9 mouse cellular contexts compared by ENCODE assay signal in the genomic region with DNA sequence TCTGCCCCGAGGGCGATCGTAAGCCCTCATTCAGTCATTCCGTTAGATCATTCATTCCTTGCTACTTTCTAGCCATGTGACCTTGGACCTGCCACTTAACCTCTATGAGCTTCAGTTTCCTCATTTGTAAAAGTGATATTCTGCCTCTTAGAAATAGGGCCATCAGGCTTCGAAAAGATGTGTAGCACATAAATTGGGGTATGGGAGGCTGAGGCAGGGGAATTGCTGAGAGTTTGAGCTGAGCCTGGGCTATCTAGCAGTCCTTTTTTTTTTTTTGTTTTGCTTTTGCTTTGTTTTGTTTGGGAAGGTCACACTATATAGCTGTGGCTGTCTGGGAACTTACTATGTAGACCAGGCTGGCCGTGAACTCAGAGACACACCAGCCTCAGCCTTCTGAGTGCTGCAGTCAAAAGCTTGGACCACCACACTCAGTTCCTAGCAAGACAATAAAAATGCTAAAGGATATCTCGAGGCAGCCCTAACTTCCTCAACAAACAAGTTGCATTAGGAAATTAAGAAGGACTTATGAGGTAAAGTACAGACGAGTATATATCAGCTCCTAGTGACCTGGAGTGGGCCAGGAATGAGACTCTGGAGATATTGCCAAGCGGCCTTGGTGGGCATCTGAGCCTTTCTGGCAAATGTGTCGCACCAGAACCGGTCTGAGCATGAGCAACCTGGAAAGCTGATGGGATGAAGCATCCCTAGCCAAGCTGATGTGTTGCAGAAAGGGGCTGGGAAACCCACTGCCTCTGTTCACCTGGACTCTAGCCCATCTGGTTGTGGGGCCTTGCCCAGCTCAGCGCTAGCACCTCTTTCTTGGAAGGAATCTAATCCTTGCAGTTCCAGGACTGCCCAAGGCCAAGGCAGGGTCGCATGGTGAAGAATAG. TPM values are rescaled to one million over a fixed set of nuclear protein-coding genes. Genes with fewer than 3 reads are reported as not detected.
DNase-seq lines count a peak whose midpoint lies in the region; ATAC-seq and TF ChIP-seq lines count a peak whose summit lies in the region.
"Had no signal": no experiment of that assay in that cellular context is flagged by ENCODE, and none has a peak within 500 bp of the region (broad histone marks: within the 10 kb centered on the region; RNA-seq: fewer than 3 reads in every experiment).

No protein-coding gene starts in this region.

- ATAC-seq in CD4-positive, CD25-positive, alpha-beta regulatory T cell, adult 4 months: peak; percentile 10
- no peak for ATAC-seq in forebrain, embryonic 15.5 days (replicated peaks)
- no peak for ATAC-seq in liver, embryonic 15.5 days (ENCODE audit: insufficient read depth)

- no peak for DNase-seq in cerebellum, adult 2 months
- no peak for DNase-seq in cerebellum, postnatal 10 days
- DNase-seq in ovary, postnatal 10 days (ENCODE audit: low spot score): no peak
- DNase-seq in adrenal gland, adult 8-10 months: no peak
- no peak for DNase-seq in B cell, adult 2 months

- no peaks in the 10 kb centered on the region for H3K36me3 ChIP-seq in forebrain, embryonic 15.5 days
- H3K36me3 ChIP-seq in liver, embryonic 15.5 days (replicated peaks): peaks cover 14% of the 10 kb centered on the region

- 57% methylated on average over 13 of the region's 13 CpGs for WGBS in cerebellum, adult 2 months
- WGBS in forebrain, embryonic 15.5 days: 49% methylated on average over 13 of the region's 13 CpGs
- 40% methylated on average over 13 of the region's 13 CpGs for whole genome bisulfite sequencing in liver, embryonic 15.5 days (ENCODE audit: insufficient replicate concordance)

- no peak overlapping the region for H3K27ac ChIP-seq in cerebellum, adult 2 months (ENCODE audit: insufficient read depth, low read length)
- H3K27ac ChIP-seq in forebrain, embryonic 15.5 days (replicated peaks): no peak overlapping the region
- H3K27ac ChIP-seq in liver, embryonic 15.5 days (replicated peaks): peak overlapping the region; percentile 86

- no peaks in the 10 kb centered on the region; the same call in 1 of the 2 replicates for H3K4me1 ChIP-seq in cerebellum, adult 2 months (ENCODE audit: control insufficient read depth, insufficient read depth, low read length)
- peaks cover 22% of the 10 kb centered on the region for H3K4me1 ChIP-seq in forebrain, embryonic 15.5 days
- H3K4me1 ChIP-seq in liver, embryonic 15.5 days (replicated peaks): peaks cover 64% of the 10 kb centered on the region

- TF ChIP-seq POLR2A in cerebellum, adult 2 months (IDR thresholded peaks at IDR 0.05; ENCODE audit: borderline replicate concordance, insufficient read depth, low read length): no peak

- no peaks in the 10 kb centered on the region for H3K9me3 ChIP-seq in forebrain, embryonic 15.5 days
- no peaks in the 10 kb centered on the region for H3K9me3 ChIP-seq in liver, embryonic 15.5 days (replicated peaks)

- peak overlapping the region; percentile 86 for H3K4me2 ChIP-seq in forebrain, embryonic 15.5 days (replicated peaks)
- peak overlapping the region; percentile 91 for H3K4me2 ChIP-seq in liver, embryonic 15.5 days

- no peaks in the 10 kb centered on the region for H3K27me3 ChIP-seq in cerebellum, adult 2 months (ENCODE audit: control insufficient read depth, insufficient read depth, low read length)
- no peaks in the 10 kb centered on the region for H3K27me3 ChIP-seq in forebrain, embryonic 15.5 days
- peaks cover 17% of the 10 kb centered on the region for H3K27me3 ChIP-seq in liver, embryonic 15.5 days

- peak overlapping the region; percentile 60 for H3K4me3 ChIP-seq in cerebellum, adult 2 months (replicated peaks; ENCODE audit: insufficient read depth, low read depth, low read length)
- H3K4me3 ChIP-seq in forebrain, embryonic 15.5 days: peak overlapping the region; percentile 77
- peak overlapping the region; percentile 96 for H3K4me3 ChIP-seq in liver, embryonic 15.5 days (replicated peaks)

- peak overlapping the region; percentile 60; the same call in 1 of the 2 replicates for H3K9ac ChIP-seq in forebrain, embryonic 15.5 days (replicated peaks)
- H3K9ac ChIP-seq in liver, embryonic 15.5 days: peak overlapping the region; percentile 98

- no peak for TF ChIP-seq CTCF in cerebellum, adult 2 months (IDR thresholded peaks at IDR 0.05; ENCODE audit: borderline replicate concordance, insufficient read depth, low read depth, low read length)

RNA-seq across cellular contexts. Expression of gene 1700017B05Rik, which starts 0.6 kb away (rescaled TPM):
- 4.9 and 6.0 TPM in 2 replicates for polyA plus RNA-seq in cerebellum, adult 2 months (2012; rRNA removed)
- 10 to 100 TPM; 15.1 to 22.6 TPM for polyA plus RNA-seq in CD4-positive, CD25-positive, alpha-beta regulatory T cell, adult 4 months (2017; shearing (Covaris generic))
- polyA plus RNA-seq in forebrain, embryonic 15.5 days (2015; fragmentation: Nextera tagmentation; extraction: Ambion mirVana): 5.0 and 5.8 TPM in 2 replicates
- 15.4 and 17.0 TPM in 2 replicates for polyA plus RNA-seq in liver, embryonic 15.5 days (2015; fragmentation: Nextera tagmentation; extraction: Ambion mirVana)
- 10 to 100 TPM; 41.3 to 76.8 (median 50.9) TPM for total RNA-seq in adrenal gland, adult 8-10 months (2022)

RNA-seq across cellular contexts. Expression of gene Trcg1, which starts 26.7 kb away (rescaled TPM):
- polyA plus RNA-seq in cerebellum, adult 2 months (2012; rRNA removed): not detected in 2 replicates
- not detected for polyA plus RNA-seq in CD4-positive, CD25-positive, alpha-beta regulatory T cell, adult 4 months (2017; shearing (Covaris generic))
- not detected in 2 replicates for polyA plus RNA-seq in forebrain, embryonic 15.5 days (2015; fragmentation: Nextera tagmentation; extraction: Ambion mirVana)
- not detected in 2 replicates for polyA plus RNA-seq in liver, embryonic 15.5 days (2015; fragmentation: Nextera tagmentation; extraction: Ambion mirVana)
- total RNA-seq in adrenal gland, adult 8-10 months (2022): not detected
- polyA plus RNA-seq: gonadal fat pad, adult 2 months had no signal
